9 mouse cellular contexts compared by ENCODE assay signal in the genomic region with DNA sequence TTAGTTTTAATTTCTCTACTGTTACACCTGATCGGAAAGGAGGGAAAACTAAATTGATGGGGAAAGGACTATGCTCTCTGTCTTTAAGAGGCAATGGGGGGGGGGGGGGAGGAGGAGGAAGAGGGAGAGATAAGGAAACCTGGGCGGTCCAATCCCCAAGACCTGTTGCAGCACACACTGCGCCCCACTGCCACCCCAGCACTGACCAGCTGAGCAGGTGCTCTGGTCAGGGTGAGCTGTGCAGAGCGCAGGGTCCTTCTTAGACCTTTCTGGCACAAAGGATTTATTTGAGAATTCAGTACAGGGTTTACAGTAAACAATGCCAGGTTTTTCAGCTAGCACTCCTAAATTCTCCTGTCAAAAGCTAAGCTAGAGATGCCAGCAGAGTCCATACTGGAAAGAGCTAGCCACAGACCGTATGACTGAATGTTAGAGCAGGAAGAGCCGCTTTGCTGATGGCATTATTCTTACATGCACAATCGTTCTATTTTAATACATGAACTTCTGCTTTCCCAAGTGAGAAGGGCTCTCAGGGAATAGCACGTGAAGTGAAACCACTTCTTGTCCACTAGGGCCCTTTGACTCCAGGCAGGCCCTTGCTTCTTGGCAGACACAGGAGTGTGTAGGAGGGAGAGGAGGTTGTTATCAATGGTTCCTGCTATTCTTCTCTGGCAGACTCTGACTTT. TPM values are rescaled to one million over a fixed set of nuclear protein-coding genes. Genes with fewer than 3 reads are reported as not detected.
DNase-seq lines count a peak whose midpoint lies in the region; ATAC-seq lines count a peak whose summit lies in the region.
"Had no signal": no experiment of that assay in that cellular context is flagged by ENCODE, and none has a peak within 500 bp of the region (broad histone marks: within the 10 kb centered on the region; RNA-seq: fewer than 3 reads in every experiment).

No protein-coding gene starts in this region.

- H3K4me2 ChIP-seq in heart, embryonic 16.5 days (ENCODE audit: low read depth, low read length) = peak overlapping the region; percentile 50
- H3K4me2 ChIP-seq in liver, embryonic 11.5 days = peak overlapping the region; percentile 50

- ATAC-seq in common myeloid progenitor, adult 5-6 weeks (replicated peaks; ENCODE audit: low read depth, poor library complexity, severe bottlenecking) = peak; percentile 80
- peak; percentile 76 for ATAC-seq in heart, embryonic 16.5 days (replicated peaks; ENCODE audit: extremely low read depth, insufficient read depth, low FRiP score)
- ATAC-seq in liver, embryonic 11.5 days (replicated peaks; ENCODE audit: low FRiP score) = peak; percentile 56
- ATAC-seq in monocyte, adult 5-6 weeks (replicated peaks; ENCODE audit: insufficient number of reproducible peaks, low FRiP score, low TSS enrichment, poor library complexity, severe bottlenecking) = peak; percentile 73

- peaks cover 5% of the 10 kb centered on the region for H3K9me3 ChIP-seq in heart, embryonic 16.5 days (replicated peaks; ENCODE audit: control insufficient read depth, low read length)
- peaks cover 5% of the 10 kb centered on the region; the same call in 1 of the 2 replicates for H3K9me3 ChIP-seq in liver, embryonic 11.5 days (ENCODE audit: control insufficient read depth, low read length)

- 26% methylated on average over 8 of the region's 8 CpGs for WGBS in heart, embryonic 16.5 days
- WGBS in liver, embryonic 11.5 days = 41% methylated on average over 8 of the region's 8 CpGs

- no peaks in the 10 kb centered on the region for H3K27me3 ChIP-seq in heart, embryonic 16.5 days (ENCODE audit: control insufficient read depth, insufficient read depth, low read length)
- no peaks in the 10 kb centered on the region for H3K27me3 ChIP-seq in liver, embryonic 11.5 days (replicated peaks; ENCODE audit: control insufficient read depth, insufficient read depth, low read length)

- H3K9ac ChIP-seq in heart, embryonic 16.5 days (ENCODE audit: low read length) = peak overlapping the region; percentile 37; the same call in 1 of the 2 replicates
- H3K9ac ChIP-seq in liver, embryonic 11.5 days (ENCODE audit: low read depth, low read length) = no peak overlapping the region

- H3K36me3 ChIP-seq in heart, embryonic 16.5 days (ENCODE audit: control insufficient read depth, insufficient read depth) = no peaks in the 10 kb centered on the region
- no peaks in the 10 kb centered on the region for H3K36me3 ChIP-seq in liver, embryonic 11.5 days (ENCODE audit: control insufficient read depth, insufficient read depth, low read length)

- peak; percentile 39 for DNase-seq in layer of hippocampus, adult 11-12 months (ENCODE audit: low spot score)
- DNase-seq in layer of hippocampus, postnatal 36 days = no peak
- DNase-seq in liver, embryonic 11.5 days (ENCODE audit: low spot score) = no peak
- DNase-seq in gastrocnemius, postnatal 36 days = no peak
- no peak for DNase-seq in cerebellum, adult 18-20 months

- H3K27ac ChIP-seq in heart, embryonic 16.5 days (ENCODE audit: low read length) = peak overlapping the region; percentile 80
- H3K27ac ChIP-seq in liver, embryonic 11.5 days (ENCODE audit: low read depth, low read length) = peak overlapping the region; percentile 55

- H3K4me3 ChIP-seq in heart, embryonic 16.5 days (ENCODE audit: low read length) = peak overlapping the region; percentile 4; the same call in 1 of the 2 replicates
- H3K4me3 ChIP-seq in liver, embryonic 11.5 days (ENCODE audit: low read depth, low read length) = no peak overlapping the region; the same call in 1 of the 2 replicates

- H3K4me1 ChIP-seq in heart, embryonic 16.5 days (ENCODE audit: control insufficient read depth, insufficient read depth, low read length) = peaks cover 14% of the 10 kb centered on the region
- H3K4me1 ChIP-seq in liver, embryonic 11.5 days (replicated peaks; ENCODE audit: control insufficient read depth, insufficient read depth, low read length) = peaks cover 13% of the 10 kb centered on the region

- intact Hi-C loops in gastrocnemius, postnatal 36 days (cut with DNase I) = loop anchor here (10.0 kb wide), 3 partner anchors 81 to 361 kb away; a partner anchor contains a TSS

RNA-seq across cellular contexts. Expression of a gene that starts 49.3 kb away (rescaled TPM):
- under 1 TPM; 0.20 to 0.78 TPM for total RNA-seq in layer of hippocampus, postnatal 36 days (2021)
- 0.15 TPM in 1 of 2 replicates, not detected in the other for total RNA-seq in common myeloid progenitor, adult 5-6 weeks (2017)
- 0.49 and 0.81 TPM in 2 replicates for polyA plus RNA-seq in heart, embryonic 16.5 days (2015; fragmentation: Nextera tagmentation; extraction: Ambion mirVana)
- 0.55 and 0.78 TPM in 2 replicates for polyA plus RNA-seq in liver, embryonic 11.5 days (2014; fragmentation: Nextera tagmentation; extraction: Ambion mirVana)
- total RNA-seq in monocyte, adult 5-6 weeks (2017) = 13.4 to 22.7 TPM (median 18.5 TPM) in 3 replicates
- under 1 TPM; 0.10 to 0.15 TPM for total RNA-seq in gastrocnemius, postnatal 36 days (2021)
- total RNA-seq: ES-E14 had no signal
